Mouse (Mus musculus): ENCODE measurements around the gene Cdc42se2.

- no peak for TF ChIP-seq MAFK (IDR thresholded peaks at IDR 0.05; ENCODE audit: insufficient read depth, low read depth, low read length)
- no peak for TF ChIP-seq ZC3H11A (IDR thresholded peaks at IDR 0.05; ENCODE audit: borderline replicate concordance, low read depth, low read length)
- TF ChIP-seq ZNF384 (IDR thresholded peaks at IDR 0.05; ENCODE audit: low read depth, low read length), result no peak
- no peak for TF ChIP-seq CHD2 (IDR thresholded peaks at IDR 0.05; ENCODE audit: low read depth, low read length)
These were observed 5.7 kb upstream of the Cdc42se2 start for GRCm38 (mm10) chr11:54793173-54793572.

All from ES-E14 (cell line).